Mouse (Mus musculus) spleen, embryonic (tissue): ENCODE data around the gene Abr.

Experiments used
- CTCF ChIA-PET: fragments of 350-600 bp; sonication (Branson Sonifier 250); formaldehyde crosslinking; loops from one replicate; lab custom pipeline; 2022; lab: Charles Lee

Abr gene

DNA sequence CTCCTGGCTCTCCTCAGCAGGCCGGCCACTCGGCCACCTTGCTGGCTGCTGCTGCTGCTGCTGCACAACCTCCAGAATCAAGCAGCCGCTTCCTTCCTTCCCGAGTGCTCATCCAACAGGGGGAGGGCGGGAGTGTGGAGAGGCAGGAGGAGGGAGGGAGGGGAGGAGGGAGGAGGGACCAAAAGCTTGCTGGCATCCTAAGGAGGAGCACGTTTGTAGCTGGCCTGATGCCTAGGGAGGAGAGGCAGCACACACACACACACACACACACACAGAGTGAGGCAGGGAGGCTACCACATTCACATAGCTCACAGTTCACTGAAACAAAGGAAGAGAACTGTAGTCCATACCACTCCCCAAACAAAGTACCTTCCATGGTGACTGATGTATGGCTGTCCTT is 153.8 kb downstream of the Abr start:
- CTCF ChIA-PET = no interaction called here

DNA sequence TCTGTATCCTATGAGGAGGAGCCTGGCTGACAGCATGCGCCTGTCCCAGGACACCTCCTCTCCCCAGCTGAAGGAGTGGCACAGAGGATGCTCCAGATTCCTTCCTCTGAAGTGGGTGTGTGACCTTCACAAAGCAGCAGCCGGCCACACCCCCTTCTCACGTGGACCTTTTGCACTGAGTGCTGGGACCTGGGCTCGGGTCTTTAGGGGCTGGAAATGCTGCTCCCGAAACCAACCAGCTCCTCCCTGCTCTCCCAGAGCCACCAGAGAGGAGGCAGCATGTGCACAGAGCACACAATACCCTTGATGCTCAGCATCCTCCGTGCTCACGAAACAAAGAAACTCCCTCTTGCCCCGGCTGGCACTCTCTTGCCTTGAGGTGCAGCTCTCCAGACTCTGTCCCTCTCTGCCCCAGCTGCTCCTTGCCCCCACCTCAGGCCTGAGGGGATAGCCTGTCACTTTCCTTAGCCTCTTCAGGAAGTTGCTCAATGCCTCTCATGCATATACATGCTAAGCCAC is 154.6 kb downstream of the Abr start:
- CTCF ChIA-PET = no interaction called here

DNA sequence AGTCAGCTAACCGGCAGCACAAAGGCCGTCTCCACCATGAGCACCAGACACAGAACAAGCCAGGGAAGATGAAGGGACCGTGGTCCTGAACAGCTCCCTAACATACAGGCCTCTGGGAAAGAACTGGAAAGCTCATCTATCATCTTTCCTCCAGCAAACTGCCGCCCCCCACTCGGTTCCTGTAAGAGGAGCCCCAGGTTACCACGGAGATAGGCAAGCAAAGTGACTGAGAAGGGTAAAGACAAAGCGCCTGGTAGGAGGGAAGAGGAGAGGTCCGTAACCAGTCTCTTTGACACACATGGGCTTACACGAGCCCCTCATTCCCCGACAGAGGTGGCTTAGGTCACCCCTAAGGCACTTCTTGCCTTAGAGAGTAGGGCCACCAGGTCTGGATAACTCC is 155.0 kb downstream of the Abr start:
- CTCF ChIA-PET = no interaction called here

DNA sequence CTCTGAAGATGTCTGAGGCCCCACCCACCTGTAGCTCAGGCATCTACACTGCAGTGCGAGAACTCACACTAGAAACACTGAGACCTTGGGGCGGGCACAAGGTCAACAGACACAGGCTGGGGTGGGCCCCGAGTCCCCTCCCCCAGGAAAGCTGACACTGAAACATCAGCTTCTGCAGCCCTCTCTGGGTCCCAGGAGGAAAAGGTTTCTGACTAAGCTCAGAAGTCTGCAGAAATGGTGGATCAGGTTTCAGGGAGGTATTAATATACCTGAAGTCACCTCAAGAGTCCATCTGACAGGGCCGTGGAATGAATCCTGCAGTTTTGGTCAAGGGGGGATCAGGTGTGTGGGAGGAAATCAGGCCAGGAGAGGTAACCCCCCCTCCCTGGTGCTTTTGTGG is 156.2 kb downstream of the Abr start:
- CTCF ChIA-PET = no interaction called here

DNA sequence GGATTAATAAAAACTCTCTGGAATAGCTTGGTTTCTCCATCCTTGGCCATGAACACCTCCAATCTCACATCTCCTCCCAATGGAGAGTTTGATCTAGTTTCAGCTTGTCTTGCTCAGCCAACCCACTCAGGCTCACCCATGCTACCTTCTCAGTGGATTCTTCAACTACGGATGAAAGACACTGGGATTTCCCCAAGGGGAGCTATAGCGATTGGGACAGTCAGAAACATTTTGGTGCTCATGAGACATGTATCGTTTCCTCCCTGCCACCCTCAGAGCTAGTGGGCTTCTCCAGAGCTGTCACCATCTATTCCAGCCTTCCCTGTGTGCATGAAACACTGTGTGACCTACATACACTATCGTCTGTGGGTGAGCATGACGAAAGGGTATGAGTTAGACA is 160.4 kb downstream of the Abr start:
- CTCF ChIA-PET = interaction anchor here (0.6 to 1.0 kb wide), 2 partner anchors 32 to 184 kb away, joined by 3 read pairs; no protein-coding TSS in a partner anchor

DNA sequence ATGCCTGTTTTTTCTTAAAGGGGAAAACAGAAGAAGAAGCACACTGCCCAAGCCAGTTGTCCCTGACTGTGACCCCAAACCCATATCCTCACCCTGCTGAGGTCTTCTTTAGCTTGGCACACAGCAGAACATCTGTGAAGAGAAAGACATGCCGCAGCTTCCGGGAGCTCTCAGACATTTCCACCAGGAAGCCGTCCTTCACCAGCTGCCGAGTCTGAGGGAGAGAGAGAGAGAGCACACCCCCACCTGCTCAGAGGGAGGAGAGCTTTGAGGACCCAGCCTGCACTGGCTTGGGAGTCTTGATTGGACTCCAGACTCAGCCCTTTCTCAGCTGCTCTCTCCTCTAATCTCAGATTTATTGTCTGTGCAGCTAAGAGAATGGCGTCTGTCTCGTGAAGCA is 160.9 kb downstream of the Abr start:
- CTCF ChIA-PET = interaction anchor here (0.6 to 1.0 kb wide), 2 partner anchors 32 to 185 kb away, joined by 3 read pairs; no protein-coding TSS in a partner anchor

DNA sequence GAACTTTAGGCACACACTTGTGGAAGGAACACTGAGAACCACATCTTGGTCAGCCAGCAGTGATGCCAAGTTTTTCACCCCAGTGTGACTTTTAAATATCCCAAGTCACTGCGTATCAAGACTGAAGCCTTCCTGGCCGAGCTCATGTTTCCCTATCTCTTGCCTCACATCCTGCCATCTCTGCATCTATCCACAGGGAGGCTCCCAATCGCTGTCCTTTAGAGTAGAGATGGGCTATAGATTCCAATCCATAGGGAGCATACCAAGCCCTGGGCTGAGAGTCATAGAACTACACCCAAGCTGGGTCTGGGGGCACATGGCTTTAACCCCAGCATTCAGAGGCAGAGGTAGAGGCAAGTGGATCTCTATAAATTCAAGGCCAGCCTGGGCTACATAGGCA is 162.6 kb downstream of the Abr start:
- CTCF ChIA-PET = no interaction called here

DNA sequence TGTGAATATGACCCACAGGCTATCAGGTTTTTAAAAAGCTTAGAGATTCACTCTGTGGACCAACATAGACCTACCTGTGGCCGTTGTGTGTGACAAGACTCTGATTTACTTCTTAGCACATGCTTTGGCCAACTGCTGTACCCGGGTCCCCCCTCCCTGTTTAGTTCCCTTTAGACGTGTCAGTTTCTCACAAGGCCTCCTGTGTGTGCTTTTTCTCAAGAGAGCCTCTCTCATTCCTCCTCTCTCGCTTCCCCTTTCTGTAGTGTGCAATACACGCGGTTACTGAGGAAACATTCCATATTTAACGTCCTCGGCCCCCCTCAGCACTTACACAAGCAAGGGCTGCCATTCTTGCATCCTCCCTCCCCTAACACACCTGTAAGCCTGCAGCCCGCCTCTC is 163.4 kb downstream of the Abr start:
- CTCF ChIA-PET = no interaction called here

DNA sequence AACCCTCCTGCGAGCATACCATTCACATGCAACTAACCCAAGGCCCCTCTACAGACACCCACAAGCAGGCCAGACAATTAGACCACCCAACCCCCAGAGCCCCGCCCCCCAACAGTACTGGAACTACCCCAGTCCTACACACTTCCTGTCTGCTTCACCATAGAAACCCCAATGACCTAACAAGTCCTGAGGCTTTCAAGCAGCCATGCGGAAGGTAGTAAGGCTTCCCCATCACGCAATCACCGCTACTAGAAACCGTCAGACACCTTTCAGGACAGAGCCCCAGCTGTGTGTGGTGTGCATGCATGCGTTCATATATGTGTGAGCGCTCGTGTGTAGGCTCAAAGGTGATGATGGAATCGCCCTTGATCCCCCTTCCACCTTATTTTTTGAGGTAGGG is 165.2 kb downstream of the Abr start:
- CTCF ChIA-PET = interaction anchor here (0.6 to 2.9 kb wide), 4 partner anchors 39 to 429 kb away, joined by 5 to 20 read pairs (median 11); no protein-coding TSS in a partner anchor

DNA sequence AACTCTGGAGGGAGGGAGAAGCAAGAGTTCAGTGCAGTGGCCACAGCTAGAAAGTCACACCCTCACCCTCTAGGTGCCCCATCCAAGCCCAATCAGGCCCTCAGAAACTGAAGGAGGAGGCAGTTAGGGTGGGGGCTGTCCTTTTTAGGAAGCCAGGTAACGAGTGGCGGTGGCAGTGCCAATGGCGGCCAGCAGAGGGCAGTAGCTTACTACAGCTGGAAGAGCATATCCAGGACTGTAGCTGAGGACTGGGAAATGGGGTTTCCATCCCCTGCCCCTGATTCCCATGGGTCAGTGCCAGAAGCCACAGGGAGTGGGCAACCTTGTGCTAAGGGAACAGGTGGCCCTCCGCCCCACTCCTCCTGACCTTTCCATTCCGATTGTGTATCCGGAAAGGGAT is 165.9 kb downstream of the Abr start:
- CTCF ChIA-PET = interaction anchor here (0.7 to 2.9 kb wide), 2 partner anchors 37 to 39 kb away, joined by 3 to 13 read pairs; no protein-coding TSS in a partner anchor

DNA sequence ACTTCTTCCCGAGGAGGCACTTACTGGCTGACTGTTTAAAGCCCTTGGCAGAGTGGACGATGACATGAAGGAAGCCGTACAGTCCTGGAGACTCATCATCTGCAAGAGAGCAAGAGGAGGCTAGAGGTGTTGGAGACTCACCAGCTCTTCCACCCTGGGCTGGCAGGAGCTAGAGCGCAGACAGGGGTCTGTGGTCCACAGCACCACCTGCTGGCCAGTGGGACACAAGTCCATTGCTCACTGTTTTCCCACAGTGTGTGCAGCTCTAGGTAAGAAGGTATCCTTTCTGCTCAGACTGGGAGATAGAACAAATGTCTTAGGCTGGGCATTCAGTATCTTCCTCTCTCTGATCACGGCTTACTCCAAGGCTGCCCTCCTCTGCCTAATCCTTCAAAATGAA is 167.6 kb downstream of the Abr start:
- CTCF ChIA-PET = interaction anchor here (2.9 kb wide), 1 partner anchor 41 kb away, joined by 13 read pairs; no protein-coding TSS in a partner anchor

DNA sequence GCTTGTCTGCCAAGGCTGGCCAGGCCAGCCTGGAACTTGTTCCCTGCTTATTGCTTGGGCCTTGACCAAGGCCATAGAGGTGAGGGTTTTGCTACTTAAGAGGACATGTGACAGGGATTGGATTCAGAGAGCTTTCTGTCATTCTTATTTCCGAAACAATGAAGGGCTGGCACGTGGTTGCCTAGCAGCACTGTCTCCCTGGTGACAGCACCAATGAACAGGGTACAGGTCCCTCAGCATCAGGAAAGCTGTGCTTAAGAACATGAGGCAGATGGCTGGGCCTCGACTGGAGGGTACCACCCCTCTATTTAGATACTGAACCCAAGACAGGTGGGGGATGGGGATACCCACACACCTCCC is 171.9 kb downstream of the Abr start:
- CTCF ChIA-PET = no interaction called here

DNA sequence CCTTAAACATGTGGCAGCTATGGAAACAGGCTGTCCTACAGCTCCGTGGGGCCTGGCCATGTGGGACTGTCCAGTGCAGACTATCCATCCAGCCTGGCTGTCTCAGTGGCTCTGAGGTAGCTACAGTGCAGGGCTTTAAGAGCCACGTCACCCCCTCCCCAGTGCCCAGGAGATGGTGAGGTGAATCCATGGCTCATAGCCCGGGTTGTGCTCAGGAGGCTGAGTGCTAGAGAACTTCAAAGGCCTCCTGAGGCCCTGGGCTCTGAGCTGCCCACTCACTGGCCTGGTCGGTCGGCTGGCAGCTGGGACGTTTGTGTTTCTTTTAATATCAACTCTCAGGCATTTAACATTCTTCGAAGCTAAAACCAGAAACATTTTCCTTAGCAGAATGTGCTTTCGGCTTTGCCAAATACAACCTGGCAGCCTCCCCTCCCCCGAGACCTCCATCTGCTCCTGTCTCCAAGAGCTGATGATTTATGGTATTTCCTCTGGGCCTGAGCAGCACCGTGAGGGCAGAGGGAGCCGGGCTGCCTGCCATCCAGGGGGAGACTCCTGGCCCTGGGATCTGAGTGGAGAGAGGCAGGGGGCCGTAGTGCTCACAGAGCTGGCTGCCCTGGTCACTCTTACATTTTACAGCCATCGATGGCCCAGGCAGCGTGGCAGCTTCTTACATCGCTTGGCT is 172.5 kb downstream of the Abr start:
- CTCF ChIA-PET = no interaction called here

DNA sequence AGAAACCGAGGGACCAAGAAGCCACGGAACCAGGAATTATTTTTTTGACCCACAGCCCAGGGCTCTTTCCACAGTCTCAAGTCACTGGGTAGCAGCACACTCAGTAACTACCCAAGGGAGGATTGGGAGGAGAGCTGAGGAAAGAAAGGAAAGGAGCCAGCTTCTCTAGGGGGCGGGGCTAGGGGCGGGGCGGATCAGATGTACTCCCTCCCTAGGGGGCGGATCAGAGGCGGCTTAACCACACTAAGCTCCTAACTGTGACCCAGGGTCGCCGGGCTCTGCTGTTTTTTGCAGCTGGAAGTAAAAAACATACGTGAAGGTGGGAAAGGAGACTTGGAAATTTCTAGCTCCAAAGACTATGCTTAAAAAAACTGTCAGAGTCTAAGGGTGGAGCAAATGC is 175.9 kb downstream of the Abr start:
- CTCF ChIA-PET = no interaction called here

DNA sequence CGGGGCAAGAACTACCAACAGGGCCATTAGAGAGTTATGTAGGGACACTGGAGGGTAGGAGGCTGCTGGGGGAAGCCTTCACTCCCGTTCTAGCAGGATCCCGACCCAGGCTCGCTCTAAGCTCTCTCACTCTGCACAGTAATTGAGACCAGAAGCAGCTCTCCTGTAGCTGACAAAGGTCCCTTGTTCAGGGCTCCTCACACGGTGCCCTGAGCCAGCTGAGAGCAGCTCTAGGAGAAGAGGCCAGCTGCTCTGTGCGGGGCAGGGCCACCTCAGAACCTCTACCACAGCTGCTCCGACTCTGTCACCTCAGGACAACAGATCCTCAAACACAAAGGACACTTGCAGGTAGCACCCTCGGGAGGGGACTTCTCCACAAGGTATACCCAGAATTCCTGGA is 176.7 kb downstream of the Abr start:
- CTCF ChIA-PET = no interaction called here

DNA sequence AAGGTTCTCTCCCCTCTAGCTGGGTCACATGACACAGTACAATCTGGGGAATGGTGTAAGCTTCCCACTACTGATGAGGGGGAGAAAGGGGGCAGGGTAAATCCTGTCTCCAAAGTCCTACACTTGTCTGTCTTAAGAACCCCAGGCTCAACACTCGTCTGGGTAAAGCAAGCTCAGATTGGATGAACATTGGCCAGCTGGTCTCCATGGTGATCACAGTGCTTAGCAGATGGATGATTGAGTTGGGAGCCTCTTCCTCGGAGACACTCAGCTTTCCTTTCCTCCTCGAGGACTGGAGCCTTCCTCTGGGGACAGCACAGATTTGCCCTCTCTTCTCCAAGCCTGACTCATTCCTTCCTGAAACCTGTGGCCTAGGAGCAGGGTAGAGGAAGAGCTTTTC is 182.4 kb downstream of the Abr start:
- CTCF ChIA-PET = no interaction called here

DNA sequence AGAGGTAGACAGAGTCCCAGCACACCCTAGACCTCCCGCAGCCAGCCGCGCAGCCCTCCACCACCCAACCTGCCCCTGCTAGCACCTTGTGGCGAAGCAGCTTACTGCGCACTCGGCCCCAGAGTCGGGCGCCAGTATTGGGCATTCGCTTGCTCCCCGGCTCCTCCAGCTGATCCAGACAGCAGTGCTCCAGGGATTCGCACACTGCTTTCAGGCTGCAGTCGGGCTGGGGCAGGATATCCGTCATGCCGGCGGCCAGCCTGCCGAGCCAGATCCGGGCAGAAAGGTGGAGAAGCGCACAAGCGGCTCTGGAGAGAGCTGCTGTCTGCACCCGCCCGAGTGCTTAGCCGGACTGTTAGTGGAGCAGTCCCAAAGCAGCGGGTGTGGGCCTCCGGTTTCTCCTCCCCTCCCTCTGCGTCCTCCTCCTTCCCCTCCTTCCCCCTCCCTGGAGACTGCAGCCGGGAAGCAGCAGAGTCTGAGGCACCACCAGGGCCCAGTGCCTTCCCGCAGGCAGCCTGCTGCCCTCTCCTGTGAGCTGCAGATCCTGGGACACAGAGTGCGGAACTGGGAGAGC is 185.2 kb downstream of the Abr start:
- CTCF ChIA-PET = no interaction called here

DNA sequence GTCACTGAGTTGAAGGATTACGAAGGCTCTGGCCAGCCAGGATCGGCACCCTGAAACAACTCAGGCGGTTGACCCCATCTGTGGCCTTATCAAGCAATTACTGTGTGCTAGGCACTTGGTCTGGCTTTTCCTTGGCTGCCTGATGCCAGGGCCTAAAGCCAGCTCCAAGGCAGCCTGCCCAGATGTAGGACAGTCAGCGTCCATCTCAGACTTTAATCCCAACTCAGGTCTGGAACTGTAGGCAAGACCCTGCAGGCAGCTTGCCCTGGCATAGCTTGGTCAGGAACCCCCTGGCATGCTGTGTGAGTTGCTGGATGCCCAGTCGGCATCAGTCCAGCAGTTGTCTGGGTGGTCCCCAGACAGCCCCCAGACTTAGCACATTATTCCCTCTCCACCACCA is 186.1 kb downstream of the Abr start:
- CTCF ChIA-PET = no interaction called here

DNA sequence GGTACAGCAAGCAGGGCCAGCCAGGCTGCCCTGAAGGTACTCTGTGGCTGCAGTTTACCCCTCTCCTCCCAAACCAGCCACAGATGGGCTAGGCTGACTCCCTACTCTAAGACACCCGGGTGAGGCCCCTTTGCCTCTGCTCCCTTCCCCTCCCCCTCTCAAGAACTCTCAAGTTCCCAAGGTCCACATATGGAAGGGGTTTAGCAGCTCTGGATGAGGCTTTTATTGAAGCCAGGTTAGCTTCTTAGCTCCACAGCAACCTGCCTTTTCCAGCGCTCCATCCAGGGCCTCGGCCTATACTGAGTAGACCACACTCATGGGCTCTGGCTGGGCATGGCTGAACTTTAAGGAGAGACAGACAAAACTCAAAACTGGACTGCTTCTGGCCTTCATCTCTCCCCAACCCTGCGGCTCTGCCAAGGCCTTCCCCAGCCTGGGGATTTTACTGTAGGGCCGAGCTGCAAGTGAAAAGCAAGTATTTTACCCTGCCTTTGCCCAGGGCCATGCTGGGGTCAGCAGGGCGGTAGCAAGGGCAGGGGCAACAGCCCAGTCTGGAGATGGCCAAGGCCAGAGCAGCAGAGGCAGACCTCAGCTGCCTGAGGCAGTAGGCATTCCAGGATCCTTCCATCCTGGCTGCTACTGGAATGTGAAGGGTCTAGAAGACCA is 192.0 kb downstream of the Abr start:
- CTCF ChIA-PET = interaction anchor here (0.9 kb wide), 1 partner anchor 99 kb away, joined by 3 read pairs; no protein-coding TSS in a partner anchor

DNA sequence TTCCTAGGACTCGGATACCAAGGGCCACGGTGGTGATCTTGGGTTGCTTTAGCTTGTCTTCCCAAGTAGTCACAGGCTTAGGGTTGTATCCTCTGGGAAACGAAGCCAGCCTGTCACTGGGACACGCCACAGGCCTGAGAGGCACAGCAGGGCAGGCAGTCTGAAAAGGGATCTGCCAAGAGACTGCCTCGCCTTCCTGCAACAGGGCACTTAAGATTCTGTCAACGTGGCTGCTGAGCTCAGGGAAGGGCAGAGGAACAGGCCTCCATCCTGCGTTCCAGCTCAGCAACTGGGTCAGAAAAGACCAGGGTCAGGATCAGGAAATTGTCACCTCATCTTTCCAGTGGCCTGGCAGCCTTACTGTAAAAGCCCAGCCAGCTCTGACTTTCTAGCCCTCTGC is 192.6 kb downstream of the Abr start:
- CTCF ChIA-PET = no interaction called here

DNA sequence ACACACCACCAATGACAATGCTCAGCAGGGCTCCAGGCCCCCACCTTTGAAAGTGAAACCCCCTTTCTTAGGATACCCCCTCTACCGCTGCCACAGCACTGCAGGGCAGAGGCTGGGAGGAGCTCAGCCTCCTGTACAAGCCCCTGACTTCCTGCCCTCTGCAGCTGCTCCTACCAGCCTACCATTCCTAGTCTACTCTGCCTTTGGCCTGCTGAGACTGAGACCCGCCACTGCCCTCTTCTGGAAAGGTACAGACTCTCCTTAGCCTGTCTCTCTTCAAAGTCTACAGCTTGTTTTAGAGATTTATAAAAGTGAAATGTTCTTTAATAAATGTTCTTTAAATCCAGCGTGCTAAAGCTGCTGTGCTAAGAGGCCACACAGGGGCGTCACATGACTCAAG is 193.1 kb downstream of the Abr start:
- CTCF ChIA-PET = no interaction called here

DNA sequence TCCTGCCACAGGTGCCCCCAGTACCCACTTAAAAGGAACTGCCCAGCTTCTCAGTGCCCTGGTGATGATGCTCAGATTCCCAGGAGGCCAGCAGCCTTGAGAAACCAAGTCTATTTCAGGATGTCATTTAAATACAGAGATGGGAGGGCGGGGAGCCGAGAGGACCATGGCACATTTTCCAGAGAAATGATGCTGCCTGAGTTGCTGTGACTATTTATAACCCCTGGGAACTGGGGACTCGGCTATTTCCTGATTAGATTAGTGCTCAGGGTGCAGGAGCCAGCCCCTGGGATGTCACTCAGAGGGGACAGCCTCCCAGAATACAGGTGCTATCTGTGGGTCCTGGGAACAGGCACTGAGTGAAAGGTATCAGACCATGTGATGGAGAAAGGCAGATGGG is 194.3 kb downstream of the Abr start:
- CTCF ChIA-PET = no interaction called here

DNA sequence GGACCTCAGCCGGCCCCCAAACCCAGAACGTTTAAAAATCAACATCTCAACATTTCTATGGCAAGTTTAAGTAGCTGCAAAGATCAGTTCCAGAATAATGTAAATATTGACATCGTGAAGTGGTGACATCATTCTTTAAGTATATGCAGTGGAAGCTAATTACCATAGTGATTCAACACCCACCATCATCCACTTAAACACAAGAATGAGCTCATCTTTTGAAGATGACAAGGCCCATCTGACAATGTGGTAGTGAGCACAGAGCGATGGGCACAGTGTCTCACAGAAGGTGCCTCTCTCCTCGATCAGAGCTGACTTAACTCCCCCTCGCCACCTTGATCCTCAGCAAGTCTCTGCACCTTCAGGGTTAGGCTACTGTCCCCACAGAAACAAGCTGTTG is 196.4 kb downstream of the Abr start:
- CTCF ChIA-PET = no interaction called here
